Mouse (Mus musculus) hindbrain, postnatal 0 days (tissue): ENCODE measurements around the gene Ppara. TPM values are rescaled to one million over a fixed set of nuclear protein-coding genes. Genes with fewer than 3 reads are reported as not detected.

ENCODE experiments used
- ATAC-seq: fragments of 200-750 bp; cut with Nextera tagmentation; 2 replicates; pipeline ENCODE4 v1.8.0; 2017; ENCODE audit warnings: mild to moderate bottlenecking, moderate TSS enrichment, moderate library complexity
- DNase-seq: peaks from one replicate; pipeline ENCODE4 v3.0.0-alpha.2; 2015; ENCODE audit warnings: low spot score
- H3K27ac ChIP-seq: fragments of 300-500 bp; sonication (generic); 2 replicates; pipeline ENCODE4 v1.5.1; 2014; ENCODE audit warnings: mild to moderate bottlenecking
- H3K27me3 ChIP-seq: fragments of 300-500 bp; sonication (generic); 2 replicates; pipeline ENCODE4 v1.6.1; 2014; ENCODE audit warnings: low read length, mixed read lengths; ENCODE audit not compliant: insufficient read depth
- H3K36me3 ChIP-seq: fragments of 300-500 bp; sonication (generic); 2 replicates; pipeline ENCODE4 v1.6.1; 2014; ENCODE audit warnings: low read length, mixed read lengths; ENCODE audit not compliant: insufficient read depth
- H3K4me1 ChIP-seq: fragments of 300-500 bp; sonication (generic); 2 replicates; pipeline ENCODE4 v1.6.1; 2014; ENCODE audit warnings: antibody characterized with exemption, low read length, mixed read lengths; ENCODE audit not compliant: insufficient read depth
- H3K4me2 ChIP-seq: fragments of 300-500 bp; sonication (generic); 2 replicates; pipeline ENCODE4 v1.6.1; 2014; ENCODE audit warnings: low read depth, mild to moderate bottlenecking, low read length, moderate library complexity, mixed read lengths
- H3K4me3 ChIP-seq: fragments of 300-500 bp; sonication (generic); 2 replicates; pipeline ENCODE4 v1.5.1; 2014; ENCODE audit warnings: low read length
- H3K9ac ChIP-seq: fragments of 300-500 bp; sonication (generic); replicated peaks from 2 replicates; pipeline ENCODE4 v1.6.1; 2014; ENCODE audit warnings: mild to moderate bottlenecking, low read length, moderate library complexity, mixed read lengths
- H3K9me3 ChIP-seq: fragments of 300-500 bp; sonication (generic); 2 replicates; pipeline ENCODE4 v1.6.1; 2016; ENCODE audit warnings: low read length, mixed read lengths
- CTCF ChIP-seq: IDR thresholded peaks from 2 replicates; pipeline ENCODE4 v1.5.1; 2016; ENCODE audit warnings: antibody characterized with exemption, control low read depth, low read depth
- WGBS: fragments of 180-500 bp; shearing (Covaris S2); extraction: QIAGEN DNeasy Blood & Tissue Kit; methylation state at CpG from one replicate; pipeline ENCODE4 v1.1.7; 2014; 5-methylcytosine and 5-hydroxymethylcytosine counted together
- polyA plus RNA-seq: library from polyadenylated mRNA; unstranded; fragments of >200 nt; fragmentation: Nextera tagmentation; extraction: Ambion mirVana; gene quantifications from 2 replicates; pipeline ENCODE4 v1.2.1, GENCODE M21; 2015
- total RNA-seq: library from RNA; depleted of rRNA; stranded (reverse); fragments of >200 nt; gene quantifications from 2 replicates; pipeline ENCODE4 v1.2.3, GENCODE M21; 2014

Gene Ppara
- total and polyA plus RNA-seq, 2 experiments from 2014 or later = 1.9 to 6.6 TPM

- peak; percentile 59 for ATAC-seq
- Histone ChIP-seq H3K27ac (peak overlapping the region; percentile 78), H3K36me3 (peaks cover 61% of the 10 kb centered on the region), H3K9ac (0 out of 2 replicates have a peak overlapping the region, but pooled peaks have one; percentile 2), H3K4me1 (peaks cover 21% of the 10 kb centered on the region; the same call in 1 of the 2 replicates), H3K4me3 (no peak overlapping the region), H3K4me2 (no peak overlapping the region), H3K27me3 (no peaks in the 10 kb centered on the region), H3K9me3 (no peaks in the 10 kb centered on the region)
- TF ChIP-seq CTCF = no peak
- DNase-seq = peak; percentile 78
- WGBS = 65% methylated on average over 13 of the region's 13 CpGs
Observed at GRCm38 (mm10) chr15:85699862-85700501, 34.8 kb upstream of the Ppara start.

DNA sequence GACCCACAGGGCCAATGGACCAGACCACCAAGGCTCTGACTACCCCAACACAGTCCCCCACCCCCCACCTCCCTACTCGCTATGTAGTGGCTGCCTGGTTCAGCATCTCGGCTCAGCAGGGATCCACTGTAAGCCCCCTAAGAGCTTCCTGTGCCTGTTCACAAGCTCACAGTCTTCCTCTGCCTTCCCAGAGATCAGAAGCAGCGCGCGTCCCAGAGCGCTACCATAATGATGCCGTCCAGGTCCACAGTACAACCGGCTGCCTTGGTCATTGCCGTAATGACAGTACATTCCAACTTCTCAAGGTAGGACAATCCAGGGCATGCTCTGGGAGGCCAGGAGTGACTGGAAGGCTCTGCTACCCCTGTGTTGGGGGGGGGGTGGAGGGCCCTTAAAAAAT, 34.1 kb upstream of the Ppara start:
- Histone ChIP-seq H3K4me3 (no peak overlapping the region), H3K9ac (no peak overlapping the region), H3K27ac (peak overlapping the region; percentile 78), H3K4me2 (no peak overlapping the region), H3K27me3 (no peaks in the 10 kb centered on the region), H3K4me1 (peaks cover 21% of the 10 kb centered on the region; the same call in 1 of the 2 replicates), H3K36me3 (peaks cover 60% of the 10 kb centered on the region), H3K9me3 (no peaks in the 10 kb centered on the region)
- ATAC-seq (no peak), DNase-seq (no peak)
- WGBS = 76% methylated on average over 9 of the region's 9 CpGs
- no peak for TF ChIP-seq CTCF

- no peak for ATAC-seq
- H3K4me1 ChIP-seq = peaks cover 21% of the 10 kb centered on the region; the same call in 1 of the 2 replicates
- H3K27ac ChIP-seq = peak overlapping the region; percentile 78
- WGBS = 68% methylated on average over 10 of the region's 10 CpGs
- no peak for DNase-seq
- no peaks in the 10 kb centered on the region for H3K27me3 ChIP-seq
- H3K9me3 ChIP-seq = no peaks in the 10 kb centered on the region
- no peak overlapping the region for H3K4me3 ChIP-seq
- no peak overlapping the region for H3K9ac ChIP-seq
- TF ChIP-seq CTCF = no peak
- H3K36me3 ChIP-seq = peaks cover 59% of the 10 kb centered on the region
- no peak overlapping the region for H3K4me2 ChIP-seq
Observed at GRCm38 (mm10) chr15:85701128-85701930, 33.5 kb upstream of the Ppara start.

- DNase-seq (peak; percentile 83), ATAC-seq (peak; percentile 72)
- H3K27ac ChIP-seq = peak overlapping the region; percentile 78
- H3K9me3 ChIP-seq = no peaks in the 10 kb centered on the region
- H3K9ac ChIP-seq = no peak overlapping the region; the same call in 1 of the 2 replicates
- H3K36me3 ChIP-seq = peaks cover 61% of the 10 kb centered on the region
- 29% methylated on average over 12 of the region's 13 CpGs for WGBS
- peaks cover 21% of the 10 kb centered on the region; the same call in 1 of the 2 replicates for H3K4me1 ChIP-seq
- H3K27me3 ChIP-seq = no peaks in the 10 kb centered on the region
- no peak overlapping the region for H3K4me2 ChIP-seq
- H3K4me3 ChIP-seq = no peak overlapping the region
- no peak for TF ChIP-seq CTCF
Observed at GRCm38 (mm10) chr15:85702411-85702951, 32.3 kb upstream of the Ppara start.

DNA sequence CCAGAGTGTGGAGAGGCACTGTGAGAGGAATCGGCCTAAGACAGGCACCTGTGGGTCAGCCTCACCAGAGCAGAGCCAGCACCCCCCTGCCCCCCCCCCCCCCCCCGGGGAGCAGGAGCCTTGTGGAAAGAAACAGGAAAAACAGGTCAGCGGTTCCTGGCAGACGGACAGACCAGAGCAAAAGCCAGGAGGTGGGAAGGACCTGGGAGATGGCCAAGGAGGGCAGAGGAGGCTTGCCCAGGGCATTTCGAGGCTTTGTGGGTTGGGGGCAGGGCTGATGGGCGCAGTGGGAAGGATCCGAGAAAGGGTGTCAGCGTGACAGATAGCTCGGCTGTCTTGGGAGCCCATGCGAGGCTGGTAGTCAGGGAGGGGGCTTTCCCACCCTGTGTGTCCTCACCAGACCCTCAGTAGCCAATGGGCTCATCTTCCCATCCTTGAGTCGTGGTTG, 31.6 kb upstream of the Ppara start:
- Histone ChIP-seq H3K4me2 (no peak overlapping the region), H3K4me1 (peaks cover 21% of the 10 kb centered on the region; the same call in 1 of the 2 replicates), H3K4me3 (no peak overlapping the region), H3K9ac (no peak overlapping the region; the same call in 1 of the 2 replicates), H3K36me3 (peaks cover 59% of the 10 kb centered on the region), H3K9me3 (no peaks in the 10 kb centered on the region), H3K27ac (peak overlapping the region; percentile 78), H3K27me3 (no peaks in the 10 kb centered on the region)
- no peak for TF ChIP-seq CTCF
- DNase-seq (peak; percentile 78), ATAC-seq (peak; percentile 66)
- 32% methylated on average over 11 of the region's 11 CpGs for WGBS

GRCm38 (mm10) chr15:85703858-85704257, 30.9 kb upstream of the Ppara start:
- Histone ChIP-seq H3K4me1 (peaks cover 21% of the 10 kb centered on the region; the same call in 1 of the 2 replicates), H3K36me3 (peaks cover 55% of the 10 kb centered on the region), H3K4me3 (no peak overlapping the region), H3K27ac (peak overlapping the region; percentile 78), H3K9ac (no peak overlapping the region), H3K27me3 (no peaks in the 10 kb centered on the region), H3K4me2 (no peak overlapping the region), H3K9me3 (no peaks in the 10 kb centered on the region)
- 81% methylated on average over 4 of the region's 4 CpGs for WGBS
- DNase-seq (no peak), ATAC-seq (no peak)
- TF ChIP-seq CTCF = no peak
